Mouse (Mus musculus) WW6 (cell line): Measurements from ENCODE around the gene Fam71b.

Experiments used
- DNase-seq: peaks from one replicate; pipeline ENCODE4 v3.0.0-alpha.2; 2013; ENCODE audit warnings: low read depth, low spot score

The Fam71b gene

DNA sequence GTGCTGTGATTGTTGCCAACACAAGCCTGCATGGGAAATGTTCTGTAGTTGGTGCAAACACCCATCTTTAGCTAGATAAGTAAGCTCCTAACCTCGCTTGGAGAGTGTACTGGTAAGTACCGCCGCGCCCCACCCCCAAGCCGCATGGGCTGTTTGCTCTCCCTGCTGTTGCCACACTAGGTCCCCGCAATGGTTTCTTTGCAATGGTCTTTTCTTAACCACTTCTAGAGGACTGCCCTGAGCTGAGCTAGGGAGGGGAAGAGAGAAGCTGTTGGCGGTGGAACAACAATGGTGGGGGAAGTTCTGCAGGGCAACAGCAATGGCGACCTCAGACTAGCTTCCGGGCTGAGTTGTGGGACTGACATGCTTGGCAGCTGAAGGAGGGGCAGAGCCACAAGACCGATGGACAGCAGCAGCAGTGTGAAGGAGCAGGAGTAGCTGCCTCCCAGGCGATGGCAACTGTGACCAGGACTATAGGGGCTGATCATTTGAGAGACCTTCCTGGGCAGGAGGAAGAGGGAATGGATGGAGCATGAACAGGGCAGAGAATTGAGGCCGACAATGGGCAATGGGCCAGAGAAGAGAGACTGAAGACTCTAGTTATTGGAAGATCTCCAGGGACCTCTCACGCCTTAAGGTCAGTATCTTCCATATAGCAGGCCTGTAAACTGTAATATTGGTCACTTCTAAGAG, at the start of gene Fam71b:
TSS of gene Fam71b (plus strand) at position 393 of the 693 bp plus-strand sequence.
- no peak for DNase-seq

DNA sequence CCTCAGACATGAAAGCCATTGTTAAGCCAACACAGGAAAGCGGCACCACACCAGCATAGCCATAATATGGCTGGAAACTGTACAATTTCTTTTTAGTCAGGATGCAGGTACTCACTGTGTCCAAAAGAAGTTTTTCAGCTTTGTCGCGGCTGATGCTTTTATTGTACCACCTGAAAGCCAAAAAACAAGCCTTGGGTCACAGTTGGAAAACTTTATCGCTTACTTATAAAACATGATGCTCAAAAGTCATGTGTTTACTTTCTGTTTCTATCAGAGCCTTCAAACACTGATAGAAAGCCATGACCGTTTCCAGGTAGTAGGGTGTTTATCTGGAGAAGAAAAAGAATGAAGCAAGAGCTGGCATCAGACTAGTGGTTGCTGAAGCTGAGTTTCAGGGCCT, 48.6 kb upstream of the Fam71b start:
- DNase-seq, result no peak

GRCm38 (mm10) chr11:46348416-46348815, 47.9 kb upstream of the Fam71b start:
- no peak for DNase-seq

GRCm38 (mm10) chr11:46349681-46350410, 46.5 kb upstream of the Fam71b start:
- no peak for DNase-seq

DNA sequence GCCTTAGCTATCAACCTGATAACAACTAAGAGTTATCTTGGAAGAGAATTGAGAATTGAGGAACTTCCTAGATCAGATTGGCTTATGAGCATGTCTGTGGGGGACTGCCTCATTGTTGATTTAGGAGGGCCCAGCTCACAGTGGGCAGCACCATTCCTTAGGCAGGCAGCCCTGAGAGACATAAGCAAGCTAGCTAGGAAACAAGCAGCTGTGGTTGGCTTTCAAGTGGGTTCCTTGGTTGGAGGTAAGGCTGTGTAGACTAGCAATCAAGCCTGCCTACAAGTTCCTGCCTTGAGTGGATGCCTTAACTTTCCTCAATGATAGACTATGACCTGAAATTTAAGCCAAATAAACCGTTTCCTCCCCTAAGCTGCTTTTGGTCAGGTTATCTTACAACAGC, 38.0 kb upstream of the Fam71b start:
- no peak for DNase-seq

DNA sequence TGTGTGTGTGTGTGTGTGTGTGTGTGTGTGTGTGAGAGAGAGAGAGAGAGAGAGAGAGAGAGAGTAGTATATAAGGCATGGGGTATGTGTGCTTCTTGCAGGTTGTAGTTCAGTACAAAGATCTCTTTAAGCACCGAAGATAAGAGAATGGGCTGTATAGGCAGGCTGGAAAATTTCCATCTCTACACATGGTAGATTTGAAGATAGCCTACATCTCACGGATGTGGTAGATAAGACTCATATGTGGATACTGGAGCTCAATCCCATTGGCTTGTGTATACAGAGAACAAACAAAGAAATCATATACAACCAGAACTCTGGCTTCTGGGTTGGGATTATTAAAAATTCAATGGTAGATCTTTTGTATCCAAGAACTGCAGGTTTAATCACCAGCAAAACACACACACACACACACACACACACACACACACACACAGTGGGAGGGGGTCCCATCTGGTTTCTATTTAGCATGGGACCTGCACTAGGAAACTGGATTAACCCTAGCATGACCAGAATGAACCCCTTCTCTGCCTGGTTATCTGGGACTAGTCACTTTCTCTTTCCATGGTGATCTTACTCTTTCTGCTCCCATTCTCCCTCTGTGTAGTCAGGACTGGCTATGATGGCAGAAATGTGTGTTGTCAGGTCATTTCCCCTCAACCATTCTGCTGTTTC, 35.2 kb upstream of the Fam71b start:
- DNase-seq, result no peak

GRCm38 (mm10) chr11:46362061-46363022, 34.0 kb upstream of the Fam71b start:
- DNase-seq, result no peak

GRCm38 (mm10) chr11:46363864-46364263, 32.5 kb upstream of the Fam71b start:
- no peak for DNase-seq

DNA sequence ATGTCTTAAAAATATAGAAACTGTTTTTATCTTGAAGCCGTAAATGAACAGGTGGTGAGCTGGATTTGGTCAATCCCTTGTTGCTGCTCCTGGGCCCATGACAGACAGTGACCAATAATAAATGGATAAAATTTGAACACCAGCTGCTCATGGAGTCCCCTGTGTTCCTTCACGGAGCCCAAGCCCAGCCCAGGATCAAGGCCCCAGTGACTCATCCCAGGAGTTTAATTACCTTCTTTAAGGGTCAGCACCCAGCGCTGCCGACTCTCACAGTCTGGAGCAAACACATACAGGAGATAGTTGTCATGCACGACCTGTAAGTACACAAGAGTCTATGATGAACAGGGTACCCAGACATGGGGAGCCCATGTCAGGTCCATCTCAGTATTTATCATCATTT, 30.6 kb upstream of the Fam71b start:
- no peak for DNase-seq

DNA sequence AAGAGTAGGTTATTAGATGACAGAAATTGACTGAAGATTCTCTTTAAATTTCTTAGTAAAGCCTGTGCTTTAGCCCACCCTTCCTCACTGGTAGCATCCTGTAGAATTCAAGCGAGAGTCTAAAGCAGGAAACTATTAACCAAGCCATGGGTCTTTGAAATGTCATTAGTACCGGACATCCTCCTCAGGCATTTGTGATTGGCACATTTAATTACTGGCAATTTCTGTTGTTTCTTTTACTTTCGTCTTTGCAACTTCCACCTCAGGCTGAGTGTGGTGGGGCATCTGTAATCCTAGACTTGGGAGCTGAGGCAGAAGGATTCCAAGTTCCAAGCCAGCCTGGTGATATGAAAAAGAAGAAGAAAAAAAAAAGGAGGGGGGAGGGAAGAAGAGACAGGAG, 30.0 kb upstream of the Fam71b start:
- no peak for DNase-seq

DNA sequence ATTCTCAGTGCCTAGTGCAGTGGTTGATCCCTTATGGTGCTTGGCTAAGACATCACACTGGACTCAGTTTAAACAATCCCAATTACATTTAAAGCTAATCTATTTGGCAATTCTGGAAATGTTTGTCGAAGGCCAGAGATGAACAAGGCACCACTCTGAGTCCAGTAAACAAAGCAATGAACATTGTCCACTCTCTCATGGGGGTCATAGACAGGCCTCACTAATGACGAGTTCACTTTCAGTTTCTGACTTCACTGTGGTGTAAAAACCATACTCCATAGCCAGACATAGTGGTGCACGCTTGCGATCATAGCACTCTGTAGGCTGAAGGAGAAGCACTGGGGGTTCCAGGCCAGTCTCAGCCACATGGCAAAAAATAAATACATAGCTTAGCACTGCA, 25.9 kb upstream of the Fam71b start:
- no peak for DNase-seq

DNA sequence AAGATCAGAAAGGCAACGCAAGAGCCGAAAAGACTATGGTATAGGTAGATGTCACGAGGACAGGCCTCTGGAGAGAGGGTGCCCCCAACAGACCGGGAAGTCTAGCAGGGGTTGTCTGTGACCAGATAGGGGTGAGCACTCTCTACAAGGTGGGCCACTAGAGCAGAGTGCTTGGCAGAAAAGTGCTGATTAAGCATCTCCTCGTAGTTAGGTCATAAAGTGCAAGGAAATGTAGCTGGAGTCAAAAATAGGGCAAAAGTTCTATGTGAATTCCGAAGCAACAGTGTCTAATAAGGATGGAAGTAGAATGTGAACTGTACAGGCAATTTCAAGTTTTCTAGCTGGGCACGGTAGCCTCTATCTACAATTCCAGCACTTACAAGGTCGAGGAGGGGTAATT, 25.1 kb upstream of the Fam71b start:
- no peak for DNase-seq

DNA sequence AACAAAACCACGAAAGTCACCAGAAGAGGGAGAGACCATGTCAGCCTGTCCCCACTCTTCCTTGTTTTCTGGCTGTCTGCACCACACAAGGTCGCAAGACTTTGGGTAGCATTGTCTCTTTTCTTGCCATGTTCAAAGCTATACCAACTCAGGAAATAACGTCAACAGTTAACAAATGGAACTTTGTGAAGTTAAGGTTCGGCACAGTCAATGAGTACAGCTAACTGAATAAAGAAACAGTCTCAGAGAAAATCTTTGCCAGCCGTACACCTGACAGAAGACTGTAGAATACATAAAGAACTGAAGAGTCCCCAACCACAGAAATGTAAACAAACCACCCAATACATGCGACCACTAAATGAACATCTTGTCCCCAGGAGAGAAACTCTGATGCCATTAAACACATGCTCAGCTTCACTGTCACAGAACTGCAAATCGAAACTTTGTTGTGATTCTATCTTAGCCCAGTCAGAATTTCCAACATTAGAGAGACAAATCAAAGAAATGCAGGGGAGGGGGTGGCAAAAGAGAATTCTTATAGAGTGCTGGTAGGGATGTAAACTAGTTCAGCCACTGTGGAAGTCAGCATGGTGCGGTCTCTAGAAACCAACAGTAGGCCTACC, 23.9 kb upstream of the Fam71b start:
- DNase-seq, result no peak

GRCm38 (mm10) chr11:46373071-46374030, 23.0 kb upstream of the Fam71b start:
- no peak for DNase-seq

- no peak for DNase-seq
Measured at GRCm38 (mm10) chr11:46375015-46375414, 21.3 kb upstream of the Fam71b start.

GRCm38 (mm10) chr11:46377316-46377715, 19.0 kb upstream of the Fam71b start:
- no peak for DNase-seq

DNA sequence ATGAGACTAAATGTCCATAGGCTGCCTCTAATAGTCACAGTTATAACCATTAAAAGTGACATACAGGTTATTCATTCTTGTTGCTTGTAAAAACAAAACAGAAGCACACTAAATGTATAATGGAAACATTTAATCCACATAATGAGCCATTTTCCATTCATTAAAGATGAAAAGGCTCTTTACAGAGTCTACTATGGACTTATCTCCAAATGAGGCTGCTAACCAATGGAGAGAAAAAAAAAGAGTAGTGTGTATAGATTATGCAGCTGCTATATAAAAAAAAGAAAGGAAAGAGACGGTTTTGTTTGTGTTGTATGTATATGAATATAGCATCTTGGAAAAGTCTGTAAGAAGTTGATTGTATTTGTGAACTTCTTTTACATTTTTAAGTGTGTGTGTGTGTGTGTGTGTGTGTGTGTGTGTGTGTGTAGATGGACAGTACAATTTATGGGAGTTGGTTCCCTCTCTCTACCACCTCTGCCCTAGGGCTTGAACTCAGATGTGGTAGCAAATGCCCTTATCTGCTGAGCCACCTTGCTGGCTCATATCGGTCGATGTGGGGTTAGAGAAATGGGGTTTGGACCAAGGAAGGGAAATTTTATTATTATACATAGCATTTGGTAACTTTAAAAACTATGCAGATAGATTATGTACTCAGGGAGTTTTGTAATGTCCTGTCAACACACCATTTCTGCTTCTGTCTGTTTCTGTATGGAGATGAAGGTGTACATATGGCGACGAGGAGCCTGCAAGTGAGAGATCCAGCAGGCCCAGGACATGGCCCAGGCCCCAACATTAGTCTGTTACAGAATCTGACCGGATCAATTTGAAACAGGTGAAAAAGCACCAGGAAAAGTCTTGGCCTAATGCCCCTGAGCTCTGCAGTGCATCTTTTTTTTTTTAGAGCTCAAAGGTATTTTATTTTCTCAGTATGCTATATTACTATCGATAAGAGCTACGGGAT, 18.3 kb upstream of the Fam71b start:
- DNase-seq, result no peak

- DNase-seq, result no peak
Measured at GRCm38 (mm10) chr11:46380097-46380675, 16.2 kb upstream of the Fam71b start.
